Mouse (Mus musculus): ENCODE measurements at regions not wholly inside any gene's neighbourhood (a gene's known extent, or its start where the extent isn't known, plus 50 kb on each side); places are given as distances from the start of the nearest gene placed in this dataset.
A peak's percentile ranks its signal among the peaks of the same experiment; 100 is the strongest.

- DNase-seq (ENCODE audit: low spot score), result no peak
Measured at GRCm38 (mm10) chr10:44826271-44826670, 240.7 kb upstream of the Prep start.

GRCm38 (mm10) chr10:44821666-44822065, 245.3 kb upstream of the Prep start:
- DNase-seq (ENCODE audit: low spot score), result no peak

GRCm38 (mm10) chr10:44820379-44820778, 246.6 kb upstream of the Prep start:
- DNase-seq (ENCODE audit: low spot score), result no peak

GRCm38 (mm10) chr10:44819361-44819760, 247.6 kb upstream of the Prep start:
- DNase-seq (ENCODE audit: low spot score), result no peak

GRCm38 (mm10) chr10:44818615-44819014, 248.4 kb upstream of the Prep start:
- DNase-seq (ENCODE audit: low spot score), result no peak

GRCm38 (mm10) chr10:44796205-44796604, 267.9 kb upstream of the Prdm1 start:
- DNase-seq (ENCODE audit: low spot score), result no peak

GRCm38 (mm10) chr10:44785386-44785785, 257.1 kb upstream of the Prdm1 start:
- no peak for DNase-seq (ENCODE audit: low spot score)

- no peak for DNase-seq (ENCODE audit: low spot score)
Measured at GRCm38 (mm10) chr10:44780381-44780958, 252.2 kb upstream of the Prdm1 start.

- DNase-seq (ENCODE audit: low spot score), result no peak
Measured at GRCm38 (mm10) chr10:44779568-44780207, 251.4 kb upstream of the Prdm1 start.

- no peak for DNase-seq (ENCODE audit: low spot score)
Measured at GRCm38 (mm10) chr10:44777214-44777613, 248.9 kb upstream of the Prdm1 start.

GRCm38 (mm10) chr10:44776175-44776574, 247.9 kb upstream of the Prdm1 start:
- no peak for DNase-seq (ENCODE audit: low spot score)

GRCm38 (mm10) chr10:44765527-44765926, 237.2 kb upstream of the Prdm1 start:
- no peak for DNase-seq (ENCODE audit: low spot score)

- DNase-seq (ENCODE audit: low spot score), result peak; percentile 69
Measured at GRCm38 (mm10) chr10:44763102-44763501, 234.8 kb upstream of the Prdm1 start.

- DNase-seq (ENCODE audit: low spot score), result no peak
Measured at GRCm38 (mm10) chr10:44762068-44762467, 233.8 kb upstream of the Prdm1 start.

GRCm38 (mm10) chr10:44761324-44761723, 233.0 kb upstream of the Prdm1 start:
- DNase-seq (ENCODE audit: low spot score), result no peak

GRCm38 (mm10) chr10:44755355-44755957, 227.2 kb upstream of the Prdm1 start:
- no peak for DNase-seq (ENCODE audit: low spot score)

GRCm38 (mm10) chr10:44754930-44755329, 226.6 kb upstream of the Prdm1 start:
- no peak for DNase-seq (ENCODE audit: low spot score)

GRCm38 (mm10) chr10:44752719-44753390, 224.6 kb upstream of the Prdm1 start:
- DNase-seq (ENCODE audit: low spot score), result peak; percentile 9

- DNase-seq (ENCODE audit: low spot score), result no peak
Measured at GRCm38 (mm10) chr10:44751061-44751460, 222.8 kb upstream of the Prdm1 start.

GRCm38 (mm10) chr10:44749206-44749605, 220.9 kb upstream of the Prdm1 start:
- no peak for DNase-seq (ENCODE audit: low spot score)

- no peak for DNase-seq (ENCODE audit: low spot score)
Measured at GRCm38 (mm10) chr10:44747419-44747818, 219.1 kb upstream of the Prdm1 start.

GRCm38 (mm10) chr10:44744221-44744620, 215.9 kb upstream of the Prdm1 start:
- no peak for DNase-seq (ENCODE audit: low spot score)

GRCm38 (mm10) chr10:44733641-44734040, 205.3 kb upstream of the Prdm1 start:
- no peak for DNase-seq (ENCODE audit: low spot score)
